Mouse (Mus musculus) adipocyte (in vitro differentiated cells): ENCODE measurements around the gene Hnrnpll.
A peak's percentile ranks its signal among the peaks of the same experiment; 100 is the strongest.
"Not testable (repeated sequence)": the region's sequence is repeated elsewhere in the genome, so short reads cannot be mapped to it uniquely, and the experiment has no call there.

ENCODE experiments used
- DNase-seq: peaks from one replicate; pipeline ENCODE4 v3.0.0-alpha.2; 2016; ENCODE audit warnings: low spot score

Hnrnpll gene

DNA sequence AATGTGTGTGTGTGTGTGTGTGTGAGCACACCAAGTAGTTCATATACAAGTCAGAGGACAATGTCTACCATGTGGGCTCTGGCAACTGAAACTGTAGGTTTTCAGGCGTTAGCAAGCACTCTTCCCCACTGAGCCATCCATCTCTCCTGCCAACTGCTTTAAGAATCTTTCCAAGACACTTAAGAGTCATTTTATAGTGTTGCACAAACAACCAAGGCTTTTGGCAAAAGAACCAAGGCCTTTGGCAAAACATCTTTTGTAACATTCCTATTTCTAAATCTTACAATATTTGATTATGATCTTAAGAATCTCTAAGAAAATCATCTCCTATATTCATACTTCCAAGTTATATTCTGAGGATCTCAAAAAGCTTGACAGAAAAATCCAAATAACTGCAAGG, 2.4 kb downstream of the Hnrnpll start:
- peak; percentile 93 for DNase-seq

DNA sequence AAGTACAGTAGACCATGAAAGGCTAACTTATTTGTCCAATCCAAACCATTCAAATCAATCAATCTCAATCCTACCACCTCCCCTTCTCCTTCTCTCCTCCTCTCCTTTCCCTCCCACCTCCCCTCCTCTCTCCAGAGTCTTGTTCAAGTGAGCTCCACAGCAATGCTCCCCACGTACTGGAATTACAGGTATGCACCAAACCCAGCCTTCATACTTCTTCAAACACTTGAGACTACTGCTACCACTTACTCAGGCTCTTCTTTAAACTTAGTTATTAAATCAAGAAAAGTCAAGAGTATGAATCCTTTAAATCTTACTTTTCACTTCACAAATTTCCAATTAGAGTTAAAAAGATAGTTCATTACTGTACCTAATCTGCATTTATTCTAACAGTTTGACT, 3.6 kb downstream of the Hnrnpll start:
- DNase-seq: no peak

DNA sequence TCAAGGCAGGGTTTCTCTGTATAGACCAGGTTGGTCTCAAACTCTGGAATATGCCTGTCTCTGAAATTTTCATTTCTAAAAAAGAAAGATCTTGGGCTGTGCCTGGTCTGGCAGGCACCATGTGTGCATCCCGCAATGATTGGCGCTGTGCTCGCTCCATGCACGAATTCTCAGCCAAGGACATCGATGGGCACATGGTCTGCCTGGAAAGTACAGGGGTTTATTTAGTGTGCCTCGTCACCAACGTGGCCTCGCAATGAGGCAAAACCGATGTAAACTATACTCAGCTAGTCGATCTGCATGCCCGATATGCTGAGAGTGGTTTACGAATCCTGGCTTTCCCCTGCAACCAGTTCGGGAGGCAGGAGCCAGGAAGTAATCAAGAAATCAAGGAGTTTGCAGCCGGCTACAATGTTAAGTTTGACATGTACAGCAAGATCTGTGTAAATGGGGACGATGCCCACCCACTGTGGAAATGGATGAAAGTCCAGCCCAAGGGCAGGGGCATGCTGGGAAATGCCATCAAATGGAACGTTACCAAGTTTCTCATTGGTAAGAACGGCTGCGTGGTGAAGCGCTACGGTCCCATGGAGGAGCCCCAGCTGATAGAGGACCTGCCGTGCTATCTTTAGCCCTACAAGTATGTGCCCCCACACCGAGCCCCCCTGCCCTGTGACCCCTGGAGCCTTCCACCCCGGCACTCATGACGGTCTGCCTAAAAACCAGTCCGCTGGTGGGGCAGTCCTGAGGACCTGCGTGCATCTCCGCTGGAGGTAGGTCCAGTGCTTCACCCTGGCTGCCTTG, 8.0 kb downstream of the Hnrnpll start:
- DNase-seq: no peak

DNA sequence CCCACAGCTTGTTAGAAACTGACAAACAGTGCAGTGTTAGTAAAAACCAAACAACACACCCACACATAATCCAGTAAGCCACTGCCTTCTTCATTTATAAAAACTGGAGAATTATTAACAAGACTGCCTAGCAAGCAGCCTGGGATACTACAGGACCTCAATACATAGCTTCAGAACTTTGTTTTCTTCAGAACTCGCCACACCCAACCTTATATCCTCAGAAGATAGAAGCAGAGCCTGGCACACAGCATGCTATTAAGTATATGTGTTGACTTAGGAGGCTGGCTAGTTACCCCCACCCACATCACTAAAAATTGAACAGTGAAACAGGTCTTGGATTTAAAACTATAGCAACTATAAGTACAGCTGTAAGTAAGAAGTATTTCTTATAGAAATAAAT, 10.5 kb downstream of the Hnrnpll start:
- DNase-seq: no peak

DNA sequence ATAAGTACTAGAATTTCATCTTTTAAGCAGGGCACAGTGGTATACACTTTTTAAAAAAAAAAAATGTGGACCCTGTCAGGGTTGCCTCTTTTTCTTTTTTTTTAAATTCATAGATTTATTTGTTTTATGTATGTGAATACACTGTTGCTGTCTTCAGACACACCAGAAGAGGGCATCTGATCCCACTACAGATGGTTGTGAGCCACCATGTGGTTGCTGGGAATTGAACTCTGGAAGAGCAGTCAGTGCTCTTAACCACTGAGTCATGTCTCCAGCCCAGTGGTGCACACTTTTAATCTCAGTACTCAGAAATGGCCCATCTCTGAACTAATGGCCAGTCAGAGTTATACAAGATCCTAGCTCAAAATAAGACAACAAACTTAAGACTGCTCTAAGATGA, 12.8 kb downstream of the Hnrnpll start:
- not testable (repeated sequence) for DNase-seq

DNA sequence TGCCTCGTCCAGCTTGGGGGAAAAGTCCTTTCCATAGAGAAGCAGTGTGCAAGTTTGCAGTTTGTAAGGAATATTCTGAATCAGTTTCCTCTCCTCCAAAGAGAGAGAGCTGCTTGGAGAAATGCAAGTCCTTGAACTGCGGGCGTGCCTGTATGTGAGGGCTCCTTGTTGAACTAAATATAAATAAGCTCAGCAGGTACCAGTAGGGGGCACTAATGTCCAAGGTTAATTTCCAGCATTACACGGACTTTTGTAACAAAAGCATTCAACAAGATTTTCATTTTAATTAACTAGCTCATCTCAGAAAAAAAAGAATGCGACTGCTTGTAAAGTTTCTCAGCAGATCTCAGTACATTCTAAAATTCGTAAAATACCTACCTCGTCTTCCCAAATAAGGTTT, 13.9 kb downstream of the Hnrnpll start:
- peak; percentile 81 for DNase-seq

DNA sequence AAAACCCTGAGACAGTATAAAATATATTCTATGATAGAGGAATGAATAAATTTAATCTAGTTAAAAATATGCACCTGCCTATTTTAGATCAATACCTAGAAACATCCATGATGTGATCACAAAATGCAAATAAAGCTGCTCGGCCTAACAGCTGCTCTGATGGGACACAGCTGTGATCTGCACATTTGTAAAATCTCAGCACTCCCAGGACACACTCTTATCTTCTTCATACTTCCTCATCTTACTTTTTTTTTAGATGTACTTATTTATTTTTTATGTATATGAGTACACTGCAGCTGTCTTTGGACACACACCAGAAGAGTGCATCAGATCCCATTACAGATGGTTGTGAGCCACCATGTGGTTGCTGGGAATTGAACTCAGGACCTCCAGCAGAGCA, 20.4 kb downstream of the Hnrnpll start:
- no peak for DNase-seq

DNA sequence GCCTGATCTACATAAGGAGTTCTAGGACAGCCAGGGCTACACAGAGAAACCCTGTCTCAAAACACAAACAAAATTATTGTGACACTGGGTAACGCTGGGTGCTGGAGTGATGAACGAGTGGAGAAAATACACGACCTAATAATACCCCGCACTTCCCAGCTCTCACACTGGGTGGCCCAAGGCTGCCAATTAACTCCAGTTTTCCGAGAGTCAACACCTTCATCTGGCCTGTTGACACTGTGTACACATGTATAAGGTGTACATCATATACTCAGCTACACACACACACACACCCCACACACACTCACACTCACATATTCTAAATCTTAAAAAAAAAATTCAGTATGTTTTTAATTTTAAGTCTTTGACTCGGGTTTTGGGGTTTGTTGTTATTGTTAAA, 33.5 kb downstream of the Hnrnpll start:
- no peak for DNase-seq

DNA sequence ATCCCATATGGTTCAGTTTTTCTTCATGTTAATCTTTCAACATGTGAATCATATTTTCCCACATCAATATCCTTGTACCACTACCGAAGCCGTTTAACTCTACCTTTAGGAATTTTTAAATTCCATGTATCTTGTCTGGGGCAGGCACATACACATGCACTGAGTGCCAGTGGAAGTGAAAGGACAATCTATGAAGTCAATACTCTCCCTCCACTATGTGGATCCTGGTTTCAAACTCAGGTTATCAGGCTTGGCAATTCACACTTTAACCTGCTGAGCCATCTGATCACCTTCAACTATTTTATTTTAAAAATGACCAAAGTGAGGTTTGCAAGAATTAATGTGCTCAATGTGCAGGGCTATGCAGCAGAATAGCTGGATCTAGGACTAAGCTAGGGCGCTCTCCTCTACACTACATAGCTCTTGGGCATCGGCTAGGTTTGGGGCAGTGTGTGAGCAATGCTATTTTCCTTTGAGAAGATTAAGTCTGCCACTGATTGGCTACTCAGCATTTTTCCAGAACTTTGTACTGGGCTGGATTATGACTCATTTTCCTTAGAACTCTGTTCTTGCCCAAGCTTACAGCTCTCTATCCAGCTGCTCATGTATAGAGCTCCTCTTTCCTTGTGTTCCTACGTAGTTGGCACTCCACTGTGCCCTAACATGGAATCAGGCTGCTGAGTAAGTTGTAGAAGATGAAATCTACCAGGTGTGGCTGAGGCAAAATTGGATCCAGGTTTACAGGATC, 35.8 kb downstream of the Hnrnpll start:
- DNase-seq: no peak

DNA sequence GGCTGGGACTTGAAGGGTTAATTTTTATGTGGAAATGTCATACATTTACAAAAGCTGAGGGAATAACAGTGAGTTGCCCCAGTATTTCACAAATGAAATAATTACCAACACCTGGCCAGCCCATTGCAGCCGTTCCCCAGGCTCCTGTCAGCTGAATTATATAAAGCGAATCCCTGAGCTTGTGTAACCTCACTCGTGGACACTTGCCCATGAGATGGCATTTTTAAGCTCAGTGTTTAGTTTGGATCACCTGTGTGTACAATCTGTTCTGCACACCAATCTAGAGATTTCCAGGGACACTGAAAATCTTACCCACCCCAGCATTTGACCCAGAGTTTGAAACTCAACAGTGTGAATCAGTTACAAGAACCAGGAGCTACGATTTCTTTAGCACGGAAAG, 40.0 kb downstream of the Hnrnpll start:
- DNase-seq: peak; percentile 55

DNA sequence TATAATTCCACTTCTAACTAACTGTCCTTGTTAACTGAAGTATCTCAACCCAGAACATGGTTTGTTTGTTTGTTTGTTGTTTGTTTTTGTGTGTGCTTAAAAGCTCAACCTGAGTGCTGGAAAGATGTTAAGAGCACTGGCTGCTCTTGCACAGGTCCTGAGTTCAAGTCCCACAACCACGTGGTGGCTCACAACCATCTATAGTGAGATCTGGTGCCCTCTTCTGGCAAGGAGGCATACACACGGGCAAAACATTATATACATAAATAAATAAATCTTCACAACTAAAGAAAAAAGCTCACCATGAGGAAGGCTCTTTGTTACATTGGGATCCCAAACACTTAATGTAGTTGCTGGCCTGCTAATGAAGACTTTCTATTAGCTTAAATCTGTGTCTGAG, 41.6 kb downstream of the Hnrnpll start:
- DNase-seq: no peak

DNA sequence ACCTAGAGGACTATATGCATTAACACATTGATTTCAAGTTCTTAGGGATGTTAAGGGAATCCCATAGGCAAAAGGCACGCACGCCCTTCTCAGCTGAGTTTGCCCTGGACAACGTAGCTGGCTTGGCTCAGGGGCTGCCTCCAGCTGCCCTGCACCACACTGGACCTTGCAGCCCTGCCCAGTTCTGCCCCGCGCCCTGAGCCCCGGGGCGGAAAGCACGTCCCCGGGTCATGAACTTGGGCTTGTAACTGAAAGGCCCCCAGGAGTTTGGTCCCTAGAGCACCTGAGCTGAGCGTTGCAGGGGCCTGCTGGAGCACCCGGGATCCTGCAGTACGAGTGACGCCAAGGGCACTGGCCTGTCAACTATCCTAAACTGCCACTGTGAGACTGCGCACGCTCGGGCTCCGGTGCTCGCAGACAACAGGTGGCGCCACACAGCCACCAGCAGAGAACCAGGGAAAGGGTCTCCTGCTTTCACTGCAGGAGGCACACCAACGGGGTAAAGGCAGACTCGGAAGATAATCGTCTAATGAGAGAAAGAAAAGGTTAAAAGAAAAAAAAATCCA, 43.1 kb downstream of the Hnrnpll start:
- no peak for DNase-seq

DNA sequence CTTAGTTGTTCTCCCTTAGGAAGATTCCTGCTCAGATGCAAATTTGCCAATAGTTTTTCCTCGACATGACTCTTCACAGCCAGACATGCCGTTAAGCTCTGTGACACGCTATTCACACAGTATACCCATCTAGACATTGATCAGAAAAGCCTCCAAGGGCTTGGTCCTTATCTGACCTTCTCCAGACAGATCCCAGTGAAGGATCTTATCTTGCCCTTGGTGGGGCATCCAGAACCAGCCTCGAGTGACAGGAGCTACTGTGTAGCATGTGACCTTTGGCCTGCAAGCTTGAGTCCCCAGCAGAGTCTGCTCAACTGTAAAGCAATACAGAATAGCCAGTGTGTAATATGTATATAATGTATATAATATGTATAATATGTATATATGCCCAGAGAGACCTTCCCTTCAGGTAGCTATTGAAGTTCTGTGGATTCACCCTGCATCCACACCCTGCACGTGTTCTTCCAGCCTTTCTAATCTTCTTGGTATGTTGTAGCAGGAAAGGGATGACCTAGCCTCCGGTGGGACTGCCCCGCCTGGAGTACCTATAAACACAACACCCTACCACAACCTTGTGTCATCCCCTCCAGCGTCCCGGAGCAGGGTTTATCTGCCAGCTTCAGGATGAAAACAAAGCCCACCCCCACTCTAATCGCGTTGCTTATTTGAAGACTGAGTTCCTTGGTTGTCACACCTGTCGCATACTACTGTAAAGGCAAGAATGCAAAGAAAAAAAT, 43.7 kb downstream of the Hnrnpll start:
- DNase-seq: no peak

DNA sequence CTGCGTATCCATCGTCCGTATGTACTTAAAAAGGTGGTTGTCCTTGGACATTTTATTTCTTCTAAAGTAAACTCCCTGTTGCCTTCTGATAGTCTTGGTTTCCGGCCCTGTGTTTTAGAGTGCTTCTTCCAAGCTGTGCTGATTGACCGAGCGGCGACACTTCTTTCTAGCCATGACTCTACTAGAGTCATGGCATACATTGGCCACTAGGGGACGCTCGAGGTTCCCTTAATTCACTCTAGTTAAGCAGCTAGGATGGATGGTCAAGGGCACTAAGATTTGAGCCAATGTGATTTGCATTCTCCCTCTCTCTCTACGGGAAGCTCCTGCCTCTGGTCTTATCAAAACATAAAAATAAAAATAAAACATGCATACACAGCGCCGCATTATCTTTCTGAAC, 44.7 kb downstream of the Hnrnpll start:
- no peak for DNase-seq

DNA sequence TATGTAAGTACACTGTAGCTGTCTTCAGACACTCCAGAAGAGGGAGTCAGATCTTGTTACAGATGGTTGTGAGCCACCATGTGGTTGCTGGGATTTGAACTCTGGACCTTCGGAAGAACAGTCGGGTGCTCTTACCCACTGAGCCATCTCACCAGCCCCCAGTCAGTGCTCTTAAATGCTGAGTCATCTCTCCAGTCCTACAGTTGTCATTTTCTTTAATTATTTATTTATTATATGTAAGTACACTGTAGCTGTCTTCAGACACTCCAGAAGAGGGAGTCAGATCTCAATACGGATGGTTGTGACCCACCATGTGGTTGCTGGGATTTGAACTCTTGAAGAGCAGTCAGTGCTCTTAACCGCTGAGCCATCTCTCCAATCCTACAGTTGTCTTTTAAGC, 45.7 kb downstream of the Hnrnpll start:
- DNase-seq: not testable (repeated sequence)

DNA sequence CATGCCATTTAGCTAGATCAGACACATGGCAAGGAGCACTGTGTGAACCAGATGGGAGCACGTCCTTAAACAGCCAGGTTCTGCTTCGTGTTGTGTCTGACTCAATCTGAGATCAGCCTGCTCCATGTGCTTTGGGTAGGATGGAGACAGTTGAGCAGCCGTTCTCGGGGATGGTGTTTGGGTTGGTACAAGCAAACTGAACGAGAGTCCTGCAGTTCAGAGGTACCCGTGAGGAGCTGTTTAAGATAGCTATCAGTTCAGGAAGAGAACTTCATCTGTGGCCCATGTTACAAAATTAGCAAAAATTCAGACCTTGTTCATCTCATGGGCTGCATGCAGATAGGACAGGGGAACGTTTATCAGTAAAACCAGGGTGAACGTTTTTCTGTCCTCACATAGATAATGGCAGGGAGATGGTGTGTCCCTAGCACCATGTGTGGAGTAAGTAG, 47.7 kb downstream of the Hnrnpll start:
- DNase-seq: no peak

DNA sequence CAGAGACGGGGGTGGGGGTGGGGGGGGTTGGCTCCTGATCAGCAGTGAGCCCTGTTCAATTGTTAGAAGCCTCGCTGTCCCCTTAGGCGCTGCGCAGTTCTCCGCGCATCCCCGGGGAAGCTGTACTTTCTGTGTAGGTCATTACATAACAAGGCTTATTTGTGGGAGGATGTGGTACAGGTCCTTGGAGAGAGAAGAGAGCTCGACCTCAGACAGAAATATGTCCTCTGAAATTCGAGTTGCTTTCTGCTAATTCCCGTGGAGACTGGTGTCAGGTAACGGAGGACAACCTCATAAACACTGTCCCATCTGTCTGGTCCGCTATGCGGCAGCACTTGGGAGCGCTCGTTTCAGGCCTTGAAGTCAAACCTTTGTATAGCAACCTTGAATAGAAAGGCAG, 52.2 kb downstream of the Hnrnpll start:
- no peak for DNase-seq

DNA sequence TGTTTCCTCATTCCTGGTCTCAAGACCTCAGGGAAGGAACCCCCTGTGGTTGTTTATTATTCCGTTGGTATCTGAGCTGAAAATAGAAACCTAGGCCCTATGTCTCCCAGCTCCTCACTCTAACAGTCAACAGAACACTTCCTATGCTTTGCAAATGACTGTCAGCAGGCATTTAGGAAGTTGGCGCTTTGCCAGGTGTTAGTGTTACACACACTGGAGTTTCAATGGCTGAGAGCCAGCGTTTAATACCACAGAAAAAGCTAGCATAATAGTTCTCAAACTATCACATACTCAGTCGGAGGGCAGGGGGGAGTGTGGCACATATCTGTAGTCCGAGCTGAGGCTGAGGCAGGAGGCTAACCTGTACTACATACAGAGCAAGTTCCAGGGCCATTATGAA, 53.3 kb downstream of the Hnrnpll start:
- DNase-seq: peak; percentile 88

DNA sequence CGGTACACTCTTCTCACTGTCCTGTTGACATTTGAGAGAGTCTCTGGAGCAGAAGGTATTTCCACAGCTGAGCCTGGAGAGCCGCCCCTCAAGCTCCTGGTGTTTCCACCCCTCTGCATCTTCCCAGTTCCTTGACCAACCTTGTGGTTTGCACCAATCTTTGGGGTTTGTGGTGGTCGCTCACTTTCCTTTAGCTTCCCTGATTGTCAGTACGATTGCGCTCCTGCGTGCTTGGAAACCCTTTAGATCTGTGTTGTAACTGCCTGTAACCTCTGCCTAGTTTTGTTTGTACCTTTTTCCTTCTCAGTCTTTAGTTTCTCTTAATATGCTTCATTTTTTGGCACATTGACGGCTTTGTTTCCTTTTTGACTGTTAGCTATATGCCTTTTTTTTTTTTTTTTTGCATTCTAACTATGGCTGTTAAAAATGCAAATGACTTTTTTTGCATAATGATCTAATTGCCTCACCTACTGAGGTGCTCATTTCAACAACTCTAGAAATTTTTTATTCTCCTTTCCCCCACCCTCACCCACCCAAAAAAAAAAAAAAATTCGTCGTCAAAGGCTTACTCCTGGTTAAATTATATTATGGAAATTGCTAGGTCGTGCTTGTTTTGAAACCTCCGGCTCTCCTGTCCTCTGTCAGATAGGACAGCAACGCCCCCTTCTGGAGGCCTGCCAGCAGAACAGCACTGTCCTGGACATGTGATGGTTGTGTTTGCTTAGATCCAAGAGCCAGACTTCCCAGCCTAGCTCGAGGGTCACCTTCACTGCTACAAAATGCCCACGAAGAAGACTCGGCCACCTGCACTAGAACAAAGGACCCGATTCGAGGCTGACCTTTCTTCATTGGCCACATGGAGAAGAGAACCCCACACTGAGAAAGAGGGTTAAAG, 57.5 kb downstream of the Hnrnpll start:
- peak; percentile 69 for DNase-seq

DNA sequence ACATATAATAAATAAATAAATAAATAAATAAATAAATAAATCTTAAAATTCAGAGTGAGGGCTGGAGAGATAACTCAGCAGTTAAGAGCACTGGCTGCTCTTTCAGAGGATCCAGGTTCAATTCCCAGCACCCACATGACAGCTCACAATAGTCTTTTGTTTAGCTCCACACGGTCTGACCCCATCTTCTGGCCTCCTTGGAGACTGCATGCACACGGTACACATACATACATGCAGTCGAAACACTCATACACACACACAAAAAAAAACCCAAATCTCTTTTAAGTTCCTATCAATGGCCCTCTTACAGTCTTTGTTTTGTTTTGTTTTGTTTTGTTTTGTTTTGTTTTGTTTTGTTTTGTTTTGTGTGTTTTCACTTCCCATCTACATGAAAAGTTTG, 58.3 kb downstream of the Hnrnpll start:
- not testable (repeated sequence) for DNase-seq

DNA sequence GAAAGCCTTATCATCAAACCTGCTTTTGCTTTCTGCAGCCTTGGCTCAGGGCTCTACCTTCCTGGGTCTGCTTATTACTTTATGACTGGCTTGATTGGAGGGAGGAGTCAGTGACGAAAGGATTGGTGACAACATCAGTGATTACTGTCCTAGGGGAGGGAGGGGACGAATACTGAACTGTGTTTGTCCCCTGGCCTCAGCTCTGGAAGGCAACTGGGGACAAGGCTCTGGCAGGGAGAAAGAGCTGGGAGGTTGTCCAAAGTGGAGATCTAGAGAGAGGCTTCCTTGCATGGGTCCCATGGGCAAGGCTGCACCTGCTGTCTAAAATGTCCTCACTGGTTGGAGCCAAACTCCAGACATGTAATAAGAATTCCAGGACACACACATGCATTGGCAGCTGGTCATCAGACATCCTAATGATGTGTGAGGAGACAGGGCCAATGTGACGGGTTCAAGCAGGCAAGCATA, 59.7 kb downstream of the Hnrnpll start:
- DNase-seq: peak; percentile 80
